Mouse (Mus musculus) small intestine, adult 2 months (tissue): ENCODE measurements around the gene Olfr452.

Source experiments
- CTCF ChIP-seq: fragments of 200-500 bp; IDR thresholded peaks from 2 replicates; pipeline ENCODE4 v1.5.1; 2012; ENCODE audit warnings: low read depth, mild to moderate bottlenecking, control low read depth, inconsistent platforms, low read length, moderate library complexity, mixed read lengths; ENCODE audit not compliant: insufficient replicate concordance, insufficient read length; ENCODE audit errors: extremely low read depth
- POLR2A ChIP-seq: fragments of 200-500 bp; IDR thresholded peaks from 2 replicates; pipeline ENCODE4 v1.6.1; 2012; ENCODE audit warnings: low read depth, mild to moderate bottlenecking, control low read depth, inconsistent platforms, low read length, moderate library complexity

DNA sequence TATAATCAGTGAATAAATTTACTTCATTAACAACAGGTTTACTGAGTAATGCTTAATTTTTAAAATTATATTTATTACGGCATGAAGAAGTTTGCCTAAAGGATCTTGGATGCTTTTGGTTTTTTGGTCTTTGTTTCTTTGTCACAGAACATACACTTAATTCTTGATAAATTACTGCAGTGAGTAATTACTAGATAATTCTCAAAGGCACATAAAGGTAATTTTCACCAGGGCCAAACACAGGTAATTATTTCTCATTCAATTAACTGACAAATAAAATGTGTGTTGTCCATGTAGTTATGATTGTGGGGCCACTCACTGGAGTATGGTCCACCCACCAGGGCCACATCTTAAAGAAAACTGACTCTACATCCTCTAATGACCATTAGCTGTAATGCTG, 45.8 kb upstream of the Olfr452 start, which contains the start of gene Olfr453:
- TF ChIP-seq CTCF (no peak), POLR2A (no peak)
